Mouse (Mus musculus) 416B (cell line): Measurements from ENCODE around the gene Trip11.

Experiments
- DNase-seq: peaks from one replicate; pipeline ENCODE4 v3.0.0; 2011; ENCODE audit warnings: low read depth

Trip11 gene

DNA sequence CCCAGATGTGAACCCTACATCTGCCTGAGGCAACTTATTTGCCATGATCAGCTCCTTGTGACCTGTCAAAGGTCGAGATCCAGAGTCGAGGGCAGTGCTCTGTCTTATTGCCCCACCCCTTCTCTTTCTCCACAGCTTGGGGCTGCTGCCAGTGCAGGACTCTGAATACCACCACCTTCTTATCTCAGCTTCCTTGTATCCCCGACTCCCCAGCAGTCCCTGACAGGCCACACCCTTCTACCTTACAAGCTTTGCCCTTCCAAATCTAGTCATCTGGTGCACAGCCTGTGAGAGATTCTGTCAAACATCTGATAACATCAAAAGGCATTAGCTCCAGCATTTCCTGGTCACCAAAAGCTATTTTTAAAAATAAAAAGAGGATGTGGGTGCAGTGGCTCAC, 91.5 kb downstream of the Trip11 start:
- peak; percentile 67 for DNase-seq

DNA sequence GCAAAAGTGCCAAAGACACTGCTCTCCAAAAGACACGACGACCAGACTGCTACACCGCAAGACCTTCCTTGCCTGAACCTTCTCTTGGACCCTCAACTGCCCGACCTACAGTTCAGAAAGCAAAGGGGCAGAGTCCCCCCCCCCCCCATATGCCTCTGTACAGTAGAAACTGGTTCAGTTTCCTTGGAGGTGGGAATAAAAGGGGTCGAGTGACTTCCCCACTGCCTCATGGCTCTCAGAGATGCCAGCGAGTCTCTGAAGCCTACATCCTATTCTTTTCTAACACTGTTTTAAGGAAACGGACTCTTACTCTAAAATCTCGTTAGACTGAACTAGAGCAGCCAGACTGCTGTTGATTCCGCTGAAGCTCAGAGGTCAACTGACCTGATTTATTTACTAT, 93.5 kb downstream of the Trip11 start:
- no peak for DNase-seq

DNA sequence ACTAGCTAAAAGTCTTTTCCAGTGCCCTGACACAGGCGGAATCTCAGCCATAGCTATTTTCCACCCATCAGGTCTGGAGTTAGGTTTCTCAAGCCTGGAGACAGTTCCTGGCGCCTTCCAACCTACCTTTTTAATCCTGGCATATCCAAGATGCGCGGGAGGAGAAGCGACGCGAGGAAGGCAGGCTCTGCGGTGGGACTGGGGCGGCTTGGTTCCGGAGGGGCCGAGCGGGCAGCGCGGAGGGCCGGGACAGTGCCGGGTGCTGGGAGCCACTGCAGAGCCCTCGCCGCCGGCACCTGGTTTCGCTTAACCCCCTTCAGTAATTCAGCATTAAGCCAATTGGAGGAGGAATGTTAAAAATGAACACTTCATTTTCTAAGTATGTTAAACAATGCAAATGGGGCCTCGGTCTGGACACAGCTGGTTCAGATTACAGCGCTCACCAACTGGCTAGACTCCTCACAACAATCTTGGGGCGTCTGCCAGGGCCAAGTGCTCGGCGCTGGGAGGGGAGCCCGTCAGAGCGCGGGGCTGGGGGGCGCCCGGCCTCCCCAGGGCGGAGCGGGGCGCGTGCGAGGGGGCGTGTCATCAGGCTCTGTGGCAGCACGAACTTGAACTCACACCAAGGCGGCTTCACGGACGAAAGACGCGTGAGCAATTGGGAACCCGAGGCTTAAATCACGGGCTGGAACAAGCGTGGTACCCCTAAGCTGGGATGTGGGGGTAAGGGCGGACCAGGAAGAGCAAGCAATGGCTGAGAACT, 94.3 kb downstream of the Trip11 start, which contains the start of gene Fbln5:
TSS of gene Fbln5 (minus strand) at position 448 of the 763 bp plus-strand sequence.
- no peak for DNase-seq

DNA sequence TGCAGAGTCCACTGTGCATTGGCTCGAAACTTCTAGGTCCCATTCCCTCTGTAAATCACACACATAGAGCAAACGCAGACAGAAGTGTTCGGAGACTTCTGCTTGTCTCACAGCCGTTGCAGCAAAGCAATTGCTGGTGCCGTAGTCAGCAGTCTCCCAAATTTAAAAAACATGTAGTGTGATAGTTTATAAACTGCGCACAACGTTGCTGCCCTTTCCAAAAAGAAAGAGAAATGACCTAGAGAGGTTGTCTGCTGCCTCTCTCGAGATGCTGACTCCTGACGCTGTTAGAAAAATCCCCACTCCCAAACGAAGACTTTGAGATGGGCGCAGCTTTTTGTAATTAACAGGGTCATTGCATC, 94.8 kb downstream of the Trip11 start:
- DNase-seq: no peak

DNA sequence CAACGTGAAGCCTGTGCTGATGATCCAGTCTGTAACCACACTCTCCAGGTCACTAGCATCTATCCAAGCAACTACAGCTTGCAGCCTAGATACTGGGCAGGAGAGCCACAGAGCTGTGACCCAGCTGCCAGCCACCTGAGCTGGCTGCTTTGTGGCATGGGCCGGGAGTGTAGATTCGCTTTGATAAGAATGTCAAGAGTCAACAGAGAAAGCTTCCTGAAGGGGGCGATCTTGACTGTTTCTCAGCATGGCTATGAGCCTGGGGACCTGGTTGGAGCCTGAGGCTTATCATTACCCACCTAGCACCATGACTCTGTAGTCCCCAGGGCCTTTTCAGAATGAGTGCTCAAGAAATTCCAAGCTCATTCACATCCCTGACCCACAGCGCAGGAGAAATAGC, 96.3 kb downstream of the Trip11 start:
- DNase-seq: peak; percentile 59

DNA sequence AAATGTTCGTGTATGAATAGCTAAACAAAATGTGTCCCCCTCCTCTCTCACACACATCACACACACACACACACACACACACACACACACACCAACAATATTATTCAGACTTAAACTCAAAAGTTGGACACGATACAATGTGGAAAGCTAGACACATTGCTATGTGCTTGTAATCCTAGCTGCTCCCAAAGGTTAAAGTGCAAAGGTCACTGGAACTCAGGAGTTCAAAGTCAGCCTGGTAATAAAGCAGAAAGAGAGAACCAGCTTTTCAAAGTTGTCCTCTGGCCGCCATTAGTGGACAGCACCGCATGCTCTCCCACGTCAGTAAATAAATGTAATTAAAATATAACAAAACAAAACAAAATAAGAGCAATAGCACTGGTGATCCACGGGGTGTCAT, 97.3 kb downstream of the Trip11 start:
- DNase-seq: no peak

DNA sequence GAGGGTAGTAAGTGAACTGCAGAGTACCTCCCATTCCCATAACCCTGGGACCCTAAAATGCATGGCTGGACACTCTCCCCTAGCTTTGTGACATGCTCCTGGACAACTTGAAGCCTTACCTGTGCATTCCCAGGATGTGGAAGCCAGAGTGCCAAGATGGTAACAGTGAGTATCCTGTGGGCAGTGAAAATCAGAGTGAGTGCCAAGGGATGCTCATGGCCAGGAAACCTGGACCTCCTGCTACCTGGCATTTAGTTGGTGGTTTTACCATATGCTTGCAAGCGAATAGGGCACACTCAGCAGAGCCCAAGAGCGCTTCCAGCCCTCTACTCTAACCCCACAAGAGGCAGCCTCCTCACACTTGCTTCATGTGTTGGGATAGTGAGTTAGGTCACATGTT, 98.6 kb downstream of the Trip11 start:
- DNase-seq: no peak

DNA sequence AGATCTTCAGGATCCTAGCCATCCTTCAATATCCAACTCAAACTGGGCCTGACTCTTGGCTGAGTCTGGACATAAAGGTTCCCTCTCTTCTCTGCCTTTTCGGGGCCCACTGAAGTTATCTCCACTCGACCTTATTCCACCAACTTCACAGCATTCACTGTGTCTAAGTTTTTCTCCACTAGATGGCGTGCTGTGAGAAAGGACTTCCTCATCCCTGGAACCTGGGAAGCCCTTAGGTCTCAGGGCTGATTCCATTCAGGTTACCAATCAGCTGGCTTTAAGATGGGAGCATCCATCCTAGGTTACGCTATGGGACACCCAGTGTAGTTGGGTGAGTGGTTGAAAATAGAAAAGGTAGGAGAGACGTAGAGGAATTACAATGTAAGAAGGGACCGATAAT, 101.9 kb downstream of the Trip11 start:
- peak; percentile 38 for DNase-seq

DNA sequence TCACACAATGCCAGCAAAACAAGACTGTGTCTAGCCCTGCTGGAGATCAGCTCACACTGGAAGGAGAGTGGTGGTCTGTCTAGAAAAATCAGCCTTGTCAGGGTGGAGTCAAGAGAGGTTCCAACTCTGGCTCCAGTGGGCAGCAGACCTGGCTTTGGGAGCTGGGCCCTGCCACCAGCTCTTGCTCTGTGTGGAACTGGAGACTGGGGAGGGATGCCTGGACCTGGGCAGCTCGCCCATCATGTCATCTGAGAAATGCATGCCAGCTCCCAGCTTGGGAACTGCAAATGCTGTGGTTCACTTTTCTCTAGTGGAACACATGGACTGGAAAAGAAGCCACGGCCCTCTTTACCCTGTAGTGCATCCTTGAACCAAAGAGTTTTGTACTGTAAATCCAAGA, 102.6 kb downstream of the Trip11 start:
- no peak for DNase-seq

DNA sequence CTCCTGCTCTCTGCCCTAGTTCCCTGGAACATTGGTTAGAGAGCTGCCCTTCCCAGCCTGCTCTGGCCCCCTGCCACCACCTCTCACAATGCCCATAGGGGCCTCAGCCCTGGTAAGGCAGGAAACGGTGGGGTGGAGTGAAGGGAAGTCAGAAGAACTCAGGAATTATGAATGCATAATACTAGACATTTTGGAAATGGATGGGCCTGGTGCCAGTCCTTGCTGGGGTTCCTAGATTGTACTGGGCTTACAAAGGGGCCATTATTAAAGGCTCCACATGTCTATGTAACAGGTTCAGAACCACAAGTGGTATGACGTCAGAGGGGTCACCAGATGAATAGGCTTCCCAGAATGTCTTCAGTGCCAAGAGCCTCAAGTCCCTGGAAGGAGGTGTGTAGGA, 105.7 kb downstream of the Trip11 start:
- DNase-seq: no peak

DNA sequence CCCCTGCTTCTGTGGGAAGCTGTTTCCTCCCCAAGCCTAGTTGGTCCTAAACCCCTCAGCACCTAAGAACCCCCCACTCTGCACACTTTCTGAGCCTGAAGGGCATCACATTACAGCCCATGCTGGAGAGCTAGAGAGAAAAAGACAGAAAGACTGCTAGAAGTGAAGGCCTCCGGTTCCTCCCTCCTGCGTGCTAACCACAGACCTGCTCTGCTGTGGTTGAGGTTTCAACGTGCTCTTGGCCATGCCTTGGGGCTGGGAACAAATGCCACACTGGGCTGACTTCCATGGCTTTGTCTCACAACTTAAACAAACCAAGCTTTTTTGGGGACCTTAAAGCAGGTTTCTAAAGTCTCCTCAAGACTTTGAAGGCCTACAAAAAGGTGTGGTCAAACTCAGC, 110.6 kb downstream of the Trip11 start:
- no peak for DNase-seq

DNA sequence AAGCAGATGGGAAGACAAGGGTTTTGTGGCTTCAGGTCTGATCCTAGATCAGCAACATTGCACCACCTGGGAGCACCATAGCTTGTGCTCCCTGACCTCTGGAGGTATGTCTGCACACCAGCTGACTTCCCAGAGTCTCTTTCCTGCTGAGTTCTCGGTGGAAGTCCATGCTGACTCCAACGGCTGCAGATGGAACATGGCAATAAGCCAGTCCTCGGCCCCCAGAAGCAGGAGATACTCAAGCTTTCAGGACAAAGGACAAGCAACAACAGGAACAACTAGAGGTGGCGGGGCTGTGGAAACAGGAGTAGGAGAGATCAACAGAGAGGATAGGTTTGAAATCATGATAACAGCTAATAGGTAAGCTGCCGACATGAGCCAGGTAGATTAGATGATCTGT, 111.3 kb downstream of the Trip11 start:
- DNase-seq: no peak

DNA sequence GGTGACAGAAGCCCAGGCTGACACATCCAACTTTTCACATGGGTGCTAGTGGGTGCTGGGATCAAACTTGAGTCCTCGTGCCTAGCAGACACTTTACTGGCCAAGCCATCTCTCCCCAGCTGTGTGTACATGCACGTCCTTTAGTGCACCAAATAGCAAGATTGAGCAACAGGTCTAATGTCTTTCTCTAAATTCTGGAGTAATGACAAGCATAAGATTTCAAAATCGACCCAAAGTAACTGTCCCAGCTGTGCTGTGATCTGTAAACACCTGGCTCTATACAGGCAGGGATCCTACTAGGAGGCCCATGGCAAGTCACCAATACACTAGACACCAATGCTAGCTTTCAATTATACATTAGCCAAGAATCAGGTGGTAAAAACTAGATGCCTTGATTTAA, 112.0 kb downstream of the Trip11 start:
- DNase-seq: no peak

DNA sequence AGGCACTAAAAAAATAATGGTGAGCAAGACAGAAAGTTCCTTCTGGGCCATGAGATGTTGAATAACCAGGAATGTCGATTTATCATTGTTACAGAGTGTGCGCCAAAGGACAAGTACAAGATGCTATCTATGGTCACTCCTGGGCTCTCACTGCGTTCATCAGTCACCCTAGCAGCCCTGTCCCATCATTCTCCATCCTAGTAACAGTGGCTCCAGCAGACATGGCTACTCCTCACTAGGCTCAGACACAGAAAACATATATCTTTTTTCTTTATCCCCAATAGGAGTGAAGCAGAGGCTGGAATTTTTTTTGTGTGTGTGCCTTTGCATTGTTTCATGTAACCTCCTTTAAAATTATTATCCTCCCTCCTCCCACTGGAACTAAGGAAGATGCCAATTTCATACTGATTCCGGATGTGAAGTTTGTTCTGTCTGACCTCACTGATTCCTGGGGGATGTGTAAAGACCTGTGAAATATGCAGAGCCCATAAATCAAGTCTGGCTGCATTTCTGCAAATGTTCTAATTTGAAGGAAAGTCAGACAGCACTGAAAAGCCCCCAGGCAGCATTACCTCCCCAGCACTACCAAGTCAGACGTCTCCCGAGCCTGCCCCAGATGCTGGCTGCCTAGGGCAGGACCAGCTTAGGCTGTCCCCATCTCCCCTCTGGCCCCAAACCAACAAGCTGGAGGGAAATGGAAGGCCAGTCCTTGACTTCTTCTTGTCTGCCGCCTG, 114.7 kb downstream of the Trip11 start:
- DNase-seq: no peak

DNA sequence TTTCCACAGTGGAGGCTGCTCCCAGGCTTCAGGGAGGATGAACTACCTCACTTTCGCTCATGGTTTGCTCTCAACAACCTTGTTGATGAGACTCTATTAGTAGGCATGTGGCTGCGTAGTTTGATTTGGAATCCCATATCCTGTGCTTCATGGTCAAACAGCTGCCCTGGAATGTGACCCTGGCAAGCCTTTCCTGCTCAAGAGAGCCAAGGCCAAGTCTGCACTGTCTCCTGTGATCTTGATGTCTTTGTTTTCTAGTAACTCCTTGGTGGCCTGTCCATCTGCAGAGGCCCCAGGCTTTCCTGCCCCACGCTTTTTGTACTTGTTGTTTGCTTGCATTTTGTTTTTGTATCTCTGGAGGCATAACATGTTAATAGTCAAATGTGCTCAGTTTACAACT, 118.6 kb downstream of the Trip11 start:
- no peak for DNase-seq

DNA sequence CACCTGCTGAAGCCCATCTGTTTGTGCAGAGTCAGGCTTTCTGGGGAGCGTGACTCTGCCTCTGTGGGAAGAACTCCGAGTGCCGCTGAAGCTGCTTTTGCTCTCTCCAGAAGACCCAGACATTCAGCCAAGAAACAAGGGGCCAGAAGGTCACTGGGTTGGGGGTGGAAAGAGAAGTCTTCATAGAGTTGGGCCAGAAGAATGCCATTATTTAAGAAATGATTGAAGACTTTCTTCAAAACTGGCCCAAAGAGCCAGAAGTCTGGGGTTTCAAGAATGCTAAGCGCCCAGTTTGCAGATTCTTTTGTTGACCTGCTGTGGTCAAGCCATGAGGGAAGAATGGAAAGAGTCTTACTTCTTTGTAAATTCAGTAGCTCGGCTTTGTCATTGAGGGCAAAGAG, 119.8 kb downstream of the Trip11 start:
- no peak for DNase-seq

DNA sequence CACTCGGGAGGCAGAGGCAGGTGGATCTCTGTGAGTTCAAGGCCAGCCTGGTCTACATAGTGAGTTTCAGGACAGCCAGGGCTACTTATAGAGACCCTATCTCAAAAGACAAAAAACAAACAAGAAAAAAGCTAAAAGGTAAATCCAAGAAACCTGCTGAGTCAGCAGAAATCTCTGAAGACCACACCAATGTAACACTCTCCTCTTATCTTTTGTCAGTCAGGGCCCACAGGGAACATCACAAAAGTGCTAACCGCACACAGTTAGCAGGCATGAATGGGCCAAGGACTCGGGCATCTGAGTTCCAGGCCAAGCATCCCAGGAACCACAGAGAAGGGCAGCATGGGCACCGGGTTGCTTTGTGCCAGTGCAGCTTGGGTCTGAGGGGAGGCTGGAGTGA, 120.4 kb downstream of the Trip11 start:
- DNase-seq: no peak

DNA sequence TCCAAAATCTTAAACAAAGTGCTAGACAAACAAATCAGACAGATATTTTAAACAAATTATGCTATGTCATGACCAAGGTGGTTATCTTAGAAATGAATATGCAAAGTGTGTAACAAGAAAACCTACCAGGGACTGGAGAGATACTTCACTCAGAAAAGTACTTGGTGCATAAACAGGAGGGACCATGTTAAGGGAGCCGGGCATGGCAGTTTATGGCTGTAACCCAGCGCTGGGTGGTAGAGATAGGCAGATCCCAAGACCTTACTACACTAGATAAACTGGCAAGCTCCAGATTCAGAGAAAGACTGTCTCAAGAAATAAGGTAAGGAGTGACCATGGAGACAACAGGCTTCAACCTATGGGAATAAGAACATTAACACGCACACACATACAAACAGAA, 123.3 kb downstream of the Trip11 start:
- no peak for DNase-seq

DNA sequence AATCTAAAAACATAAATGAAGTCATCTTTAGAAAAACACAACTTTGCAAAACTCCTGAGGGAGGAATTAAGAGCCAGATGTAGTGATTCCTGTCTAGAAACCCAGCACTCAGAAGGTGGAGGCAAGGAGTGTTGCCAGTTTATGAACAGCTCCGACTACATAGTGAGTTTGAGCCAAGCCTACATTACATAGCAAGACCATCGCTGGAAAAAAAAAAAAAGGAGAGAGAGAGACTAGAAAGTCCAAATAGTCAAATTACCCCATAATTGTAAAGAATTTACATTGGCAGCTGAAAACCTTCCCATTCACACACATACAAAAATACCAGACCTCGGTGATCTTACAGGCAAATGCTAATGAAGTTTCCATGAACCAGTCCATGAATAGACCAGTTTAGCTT, 123.8 kb downstream of the Trip11 start:
- no peak for DNase-seq
